Mouse (Mus musculus): ENCODE results near the gene Slc5a4a.

Slc5a4a gene

DNA sequence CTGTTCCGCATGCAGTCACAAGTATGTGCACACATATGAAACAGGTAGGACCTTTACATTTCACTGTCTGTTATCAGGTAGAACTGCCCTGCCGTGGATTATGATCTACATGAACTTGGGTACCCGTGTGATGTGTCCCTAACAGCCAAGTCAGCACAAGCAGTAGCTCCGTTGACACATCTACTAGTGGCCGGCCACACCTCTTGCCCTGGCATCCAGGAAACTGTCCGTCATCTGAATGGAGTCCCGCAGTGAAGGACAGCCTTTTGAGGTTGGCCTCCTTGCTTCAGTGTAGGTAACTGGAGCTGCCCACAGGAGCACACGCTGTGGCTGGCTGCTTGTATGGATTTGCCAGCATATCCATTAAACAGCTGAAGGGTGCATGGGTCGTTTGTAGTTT is 71.0 kb downstream of the Slc5a4a start:
- DNase-seq (ENCODE audit: extremely low spot score) = no peak

- DNase-seq (ENCODE audit: extremely low spot score) = no peak
Measured at GRCm38 (mm10) chr10:76225944-76226343, 78.7 kb downstream of the Slc5a4a start.

- DNase-seq (ENCODE audit: extremely low spot score) = no peak
Measured at GRCm38 (mm10) chr10:76229627-76230026, 82.4 kb downstream of the Slc5a4a start.

DNA sequence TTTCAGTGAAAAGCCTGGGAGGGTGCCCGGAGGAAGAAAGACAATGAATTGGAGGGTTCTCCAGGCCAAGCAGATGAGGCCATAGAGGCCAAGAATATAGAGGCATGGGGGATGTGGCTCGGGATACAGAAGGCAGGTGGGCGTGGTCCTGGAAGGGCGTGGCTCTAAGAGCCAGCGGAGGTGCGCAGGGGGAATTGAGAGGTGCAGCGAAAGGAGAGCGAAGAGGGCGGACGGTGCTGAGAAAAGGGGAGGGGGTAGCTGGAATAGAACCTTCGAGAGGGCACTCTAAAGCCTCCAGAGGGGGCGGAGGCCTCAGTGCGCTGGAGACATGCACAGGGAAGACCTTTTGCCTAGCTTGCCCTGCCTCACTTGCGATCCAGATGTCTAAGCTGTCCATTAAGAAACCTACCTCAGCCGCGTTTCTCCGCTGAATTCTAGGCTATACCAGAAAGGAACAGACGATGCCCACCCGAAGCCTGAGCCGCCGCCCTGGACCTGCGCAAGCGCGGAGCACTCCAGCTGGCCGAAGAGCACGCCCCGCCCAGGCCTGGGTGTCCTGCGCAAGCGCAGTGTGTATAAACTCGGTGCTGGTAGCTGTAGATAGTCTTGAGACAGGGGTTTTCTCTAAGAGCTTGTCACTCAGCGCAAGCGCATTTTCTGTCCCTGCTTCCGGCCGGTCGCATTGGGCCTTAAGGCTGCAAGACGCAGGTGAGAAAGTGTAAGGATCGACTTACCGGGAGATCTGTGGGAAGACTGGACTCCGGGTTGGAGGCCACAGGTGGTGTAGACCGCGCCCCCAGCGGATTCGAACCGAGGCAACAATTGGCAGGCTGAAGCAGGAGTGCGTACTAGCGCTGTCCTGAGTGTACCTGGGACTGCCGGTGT is 90.3 kb downstream of the Slc5a4a start, which contains the start of gene Prmt2:
Prmt2 (minus strand) TSS at position 525 of the 885 bp plus-strand sequence.
- DNase-seq (ENCODE audit: extremely low spot score) = peak; percentile 91
